Mouse (Mus musculus) neural tube, postnatal 0 days (tissue): ENCODE measurements around the gene Vmn1r53. TPM values are rescaled to one million over a fixed set of nuclear protein-coding genes. Genes with fewer than 3 reads are reported as not detected.

Experiments used
- polyA plus RNA-seq: library from polyadenylated mRNA; unstranded; fragments of >200 nt; fragmentation: Nextera tagmentation; extraction: Ambion mirVana; gene quantifications from 2 replicates; pipeline ENCODE4 v1.2.1, GENCODE M21; 2015

The Vmn1r53 gene
- polyA plus RNA-seq: not detected in 2 replicates

GRCm38 (mm10) chr6:90224338-90224737, at the start of gene Vmn1r53:
TSS of gene Vmn1r53 (minus strand) at chr6:90224438.

GRCm38 (mm10) chr6:90246000-90246399, 21.8 kb upstream of the Vmn1r53 start, which contains the start of gene Vmn1r54:
TSS of gene Vmn1r54 (plus strand) at chr6:90246300.

GRCm38 (mm10) chr6:90202493-90202892, 21.7 kb downstream of the Vmn1r53 start, which contains the start of gene V1ra8:
TSS of gene V1ra8 (plus strand) at chr6:90202793.

GRCm38 (mm10) chr6:90174508-90174907, 49.7 kb downstream of the Vmn1r53 start, which contains the start of gene Vmn1r52:
TSS of gene Vmn1r52 (plus strand) at chr6:90174808.

Other genes starting within 250 kb of the Vmn1r53 start
- not detected in 2 replicates for gene Vmn1r47, start 208.3 kb downstream of the Vmn1r53 start, polyA plus RNA-seq
- gene Vmn1r48, start 187.6 kb downstream of the Vmn1r53 start, polyA plus RNA-seq: not detected in 2 replicates
- not detected in 2 replicates for gene Vmn1r49, start 145.9 kb downstream of the Vmn1r53 start, polyA plus RNA-seq
- gene Vmn1r50, start 123.0 kb downstream of the Vmn1r53 start, polyA plus RNA-seq: not detected in 2 replicates
- 0.10 TPM in 2 replicates for gene Vmn1r51, start 101.8 kb downstream of the Vmn1r53 start, polyA plus RNA-seq
- not detected in 2 replicates for gene Vmn1r52, start 49.6 kb downstream of the Vmn1r53 start, polyA plus RNA-seq
- not detected in 2 replicates for gene V1ra8, start 21.6 kb downstream of the Vmn1r53 start, polyA plus RNA-seq
- not detected in 2 replicates for gene Vmn1r54, start 21.9 kb upstream of the Vmn1r53 start, polyA plus RNA-seq
- not detected in 2 replicates for gene BC048671, start 76.8 kb upstream of the Vmn1r53 start, polyA plus RNA-seq
- 0.23 and 0.45 TPM in 2 replicates for gene Chst13, start 100.7 kb upstream of the Vmn1r53 start, polyA plus RNA-seq
- not detected in 2 replicates for gene Uroc1, start 108.8 kb upstream of the Vmn1r53 start, polyA plus RNA-seq
- gene Zxdc, start 145.1 kb upstream of the Vmn1r53 start, polyA plus RNA-seq: 9.1 and 10.4 TPM in 2 replicates
- 6.4 and 9.7 TPM in 2 replicates for gene Cfap100, start 204.4 kb upstream of the Vmn1r53 start, polyA plus RNA-seq
- gene Klf15, start 238.1 kb upstream of the Vmn1r53 start, polyA plus RNA-seq: 25.6 and 27.4 TPM in 2 replicates